Mouse (Mus musculus) myocyte (in vitro differentiated cells): Measurements from ENCODE around the gene Aldh1l1.

ENCODE experiments used
- E2F4 ChIP-seq: IDR thresholded peaks from one replicate; pipeline ENCODE4 v1.6.1; 2011; ENCODE audit warnings: mild to moderate bottlenecking, control low read depth, moderate library complexity; ENCODE audit not compliant: insufficient read depth
- MAX ChIP-seq: IDR thresholded peaks from one replicate; pipeline ENCODE4 v1.6.1; 2011; ENCODE audit warnings: low read depth, mild to moderate bottlenecking, control low read depth
- POLR2A ChIP-seq: IDR thresholded peaks from one replicate; pipeline ENCODE4 v1.6.1; 2011; ENCODE audit warnings: low read depth, mild to moderate bottlenecking, control low read depth, moderate library complexity; ENCODE audit not compliant: insufficient read length
- POLR2AphosphoS2 ChIP-seq: IDR thresholded peaks from one replicate; pipeline ENCODE4 v1.6.1; 2011; ENCODE audit warnings: low read depth, control low read depth; ENCODE audit not compliant: insufficient read length
- REST ChIP-seq: IDR thresholded peaks from one replicate; pipeline ENCODE4 v1.6.1; 2011; ENCODE audit warnings: mild to moderate bottlenecking, control low read depth, moderate library complexity; ENCODE audit not compliant: insufficient read depth, insufficient read length
- USF1 ChIP-seq: IDR thresholded peaks from one replicate; pipeline ENCODE4 v1.6.1; 2011; ENCODE audit warnings: low read depth, mild to moderate bottlenecking, control low read depth, moderate library complexity

DNA sequence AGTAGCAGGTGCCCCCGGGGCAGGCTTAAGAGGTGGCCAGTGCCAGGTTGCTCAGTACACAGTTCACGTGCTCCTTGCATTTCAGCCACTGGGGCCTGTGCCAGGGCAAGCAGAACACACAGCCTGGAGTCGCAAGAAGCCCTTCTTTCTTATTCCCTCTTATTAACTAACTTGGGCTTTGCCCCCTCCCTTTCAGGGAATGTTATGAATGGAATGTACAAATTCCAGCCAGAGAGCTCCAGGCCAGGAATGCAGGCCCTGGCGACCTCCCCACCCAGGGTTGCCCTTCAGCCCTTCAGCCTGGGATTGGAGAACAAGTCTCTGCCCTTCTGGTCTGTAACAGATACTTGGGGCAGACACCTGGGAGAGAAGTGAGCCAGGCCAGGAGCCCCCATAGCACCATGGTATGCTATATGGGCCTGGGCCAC lies 22.0 kb downstream of the Aldh1l1 start:
- TF ChIP-seq POLR2AphosphoS2 (no peak), POLR2A (no peak), REST (no peak), MAX (no peak), E2F4 (no peak), USF1 (no peak)
